Comparison of ENCODE assay signal across 8 mouse cellular contexts in genomic region chr10:81543633-81544032, GRCm38 (mm10). TPM values are rescaled to one million over a fixed set of nuclear protein-coding genes. Genes with fewer than 3 reads are reported as not detected.
A peak's percentile ranks its signal among the peaks of the same experiment; 100 is the strongest.
DNase-seq lines count a peak whose midpoint lies in the region; ATAC-seq and TF ChIP-seq lines count a peak whose summit lies in the region.

No protein-coding gene starts in this region.

- peak overlapping the region; percentile 98 for H3K4me2 ChIP-seq in liver, embryonic 12.5 days

- H3K27me3 ChIP-seq in erythroblast, embryonic 14.5 days (ENCODE audit: control insufficient read depth) = no peaks in the 10 kb centered on the region
- no peaks in the 10 kb centered on the region for H3K27me3 ChIP-seq in testis, adult 2 months (ENCODE audit: control insufficient read depth, insufficient read depth, low read length)
- no peaks in the 10 kb centered on the region for H3K27me3 ChIP-seq in liver, embryonic 12.5 days (replicated peaks)

- 75% methylated on average over 1 of the region's 1 CpGs for WGBS in liver, embryonic 12.5 days (ENCODE audit: insufficient replicate concordance)

- H3K4me1 ChIP-seq in erythroblast, embryonic 14.5 days (ENCODE audit: control insufficient read depth) = peaks cover 72% of the 10 kb centered on the region
- peaks cover 9% of the 10 kb centered on the region for H3K4me1 ChIP-seq in testis, adult 2 months (ENCODE audit: control insufficient read depth, insufficient read depth, low read length)
- peaks cover 78% of the 10 kb centered on the region for H3K4me1 ChIP-seq in liver, embryonic 12.5 days

- DNase-seq in testis, postnatal 10 days (ENCODE audit: low spot score) = no peak
- no peak for DNase-seq in T-cell, adult 2 months (ENCODE audit: low spot score)
- DNase-seq in MN1 (ENCODE audit: low spot score) = no peak

- no peak overlapping the region for H3K27ac ChIP-seq in testis, adult 2 months (ENCODE audit: control insufficient read depth, insufficient read depth, low read depth, low read length)
- H3K27ac ChIP-seq in liver, embryonic 12.5 days = 0 out of 2 replicates have a peak overlapping the region, but pooled peaks have one; percentile 54

- peak overlapping the region; percentile 93 for H3K9ac ChIP-seq in liver, embryonic 12.5 days

- no peak for TF ChIP-seq CTCF in testis, adult 2 months (IDR thresholded peaks at IDR 0.05; ENCODE audit: control insufficient read depth, insufficient read depth, insufficient replicate concordance, low read depth, low read length)

- no peak for ATAC-seq in erythroblast, adult 5-6 weeks (replicated peaks; ENCODE audit: low FRiP score, poor library complexity, severe bottlenecking)
- ATAC-seq in liver, embryonic 12.5 days = no peak
- ATAC-seq in monocyte, adult 5-6 weeks (replicated peaks; ENCODE audit: insufficient number of reproducible peaks, low FRiP score, low TSS enrichment, poor library complexity, severe bottlenecking) = no peak

- TF ChIP-seq POLR2A in testis, adult 2 months (IDR thresholded peaks at IDR 0.05; ENCODE audit: control insufficient read depth, low read depth, low read length) = no peak

- H3K4me3 ChIP-seq in erythroblast, embryonic 14.5 days (replicated peaks) = peak overlapping the region; percentile 70
- H3K4me3 ChIP-seq in testis, adult 2 months (ENCODE audit: control insufficient read depth, low read depth, low read length) = peak overlapping the region; percentile 86; the same call in 1 of the 2 replicates
- peak overlapping the region; percentile 90 for H3K4me3 ChIP-seq in liver, embryonic 12.5 days

- H3K36me3 ChIP-seq in erythroblast, embryonic 14.5 days (ENCODE audit: control insufficient read depth) = peaks cover 45% of the 10 kb centered on the region
- H3K36me3 ChIP-seq in testis, adult 2 months (ENCODE audit: control insufficient read depth, insufficient read depth, low read length) = no peaks in the 10 kb centered on the region
- peaks cover 38% of the 10 kb centered on the region for H3K36me3 ChIP-seq in liver, embryonic 12.5 days

- H3K9me3 ChIP-seq in erythroblast, embryonic 14.5 days (ENCODE audit: control insufficient read depth, low read length) = no peaks in the 10 kb centered on the region
- H3K9me3 ChIP-seq in liver, embryonic 12.5 days (replicated peaks) = no peaks in the 10 kb centered on the region

RNA-seq across cellular contexts. Expression of gene Gna11, which starts 1.4 kb away (rescaled TPM):
- polyA plus RNA-seq in erythroblast, embryonic 14.5 days (2012) = 1.2 and 1.5 TPM in 2 replicates
- total RNA-seq in erythroblast, adult 5-6 weeks (2015; ENCODE audit: low replicate concordance) = 1.9 and 2.1 TPM in 2 replicates
- 5.9 and 10.9 TPM in 2 replicates for total RNA-seq in erythroblast, adult 5-6 weeks (2017; ENCODE audit: low replicate concordance)
- polyA plus RNA-seq in testis, adult 2 months (2012; rRNA removed) = 26.3 and 28.9 TPM in 2 replicates
- polyA plus RNA-seq in liver, embryonic 12.5 days (2016; fragmentation: Nextera tagmentation; extraction: Ambion mirVana) = 27.7 and 28.3 TPM in 2 replicates
- 2.2 to 17.5 TPM (median 15.1 TPM) in 3 replicates for total RNA-seq in monocyte, adult 5-6 weeks (2017)

RNA-seq across cellular contexts. Expression of gene Aes, which starts 15.7 kb away (rescaled TPM):
- polyA plus RNA-seq in erythroblast, embryonic 14.5 days (2012) = 152 and 158 TPM in 2 replicates
- 68.5 and 77.8 TPM in 2 replicates for total RNA-seq in erythroblast, adult 5-6 weeks (2015; ENCODE audit: low replicate concordance)
- 31.4 and 81.9 TPM in 2 replicates for total RNA-seq in erythroblast, adult 5-6 weeks (2017; ENCODE audit: low replicate concordance)
- 154 and 172 TPM in 2 replicates for polyA plus RNA-seq in testis, adult 2 months (2012; rRNA removed)
- 263 and 270 TPM in 2 replicates for polyA plus RNA-seq in liver, embryonic 12.5 days (2016; fragmentation: Nextera tagmentation; extraction: Ambion mirVana)
- 129 to 254 TPM (median 141 TPM) in 3 replicates for total RNA-seq in monocyte, adult 5-6 weeks (2017)

RNA-seq across cellular contexts. Expression of gene Gna15, which starts 19.6 kb away (rescaled TPM):
- 0.14 and 0.24 TPM in 2 replicates for polyA plus RNA-seq in erythroblast, embryonic 14.5 days (2012)
- total RNA-seq in erythroblast, adult 5-6 weeks (2015; ENCODE audit: low replicate concordance) = 2.1 and 12.1 TPM in 2 replicates
- 6.3 and 14.8 TPM in 2 replicates for total RNA-seq in erythroblast, adult 5-6 weeks (2017; ENCODE audit: low replicate concordance)
- polyA plus RNA-seq in testis, adult 2 months (2012; rRNA removed) = 1.0 and 1.2 TPM in 2 replicates
- 7.0 and 7.3 TPM in 2 replicates for polyA plus RNA-seq in liver, embryonic 12.5 days (2016; fragmentation: Nextera tagmentation; extraction: Ambion mirVana)
- 20.3 to 41.0 TPM (median 29.4 TPM) in 3 replicates for total RNA-seq in monocyte, adult 5-6 weeks (2017)

RNA-seq across cellular contexts. Expression of gene Tle2, which starts 30.7 kb away (rescaled TPM):
- 0.09 and 0.10 TPM in 2 replicates for polyA plus RNA-seq in erythroblast, embryonic 14.5 days (2012)
- not detected in 2 replicates for total RNA-seq in erythroblast, adult 5-6 weeks (2015; ENCODE audit: low replicate concordance)
- not detected in 2 replicates for total RNA-seq in erythroblast, adult 5-6 weeks (2017; ENCODE audit: low replicate concordance)
- polyA plus RNA-seq in testis, adult 2 months (2012; rRNA removed) = 19.0 and 22.1 TPM in 2 replicates
- 4.8 and 5.1 TPM in 2 replicates for polyA plus RNA-seq in liver, embryonic 12.5 days (2016; fragmentation: Nextera tagmentation; extraction: Ambion mirVana)
- 2.0 to 3.2 TPM (median 2.7 TPM) in 3 replicates for total RNA-seq in monocyte, adult 5-6 weeks (2017)

RNA-seq across cellular contexts. Expression of gene S1pr4, which starts 43.7 kb away (rescaled TPM):
- 0.04 and 0.05 TPM in 2 replicates for polyA plus RNA-seq in erythroblast, embryonic 14.5 days (2012)
- 2.9 and 4.6 TPM in 2 replicates for total RNA-seq in erythroblast, adult 5-6 weeks (2015; ENCODE audit: low replicate concordance)
- 2.1 and 6.0 TPM in 2 replicates for total RNA-seq in erythroblast, adult 5-6 weeks (2017; ENCODE audit: low replicate concordance)
- 0.04 and 0.13 TPM in 2 replicates for polyA plus RNA-seq in testis, adult 2 months (2012; rRNA removed)
- 3.1 and 3.3 TPM in 2 replicates for polyA plus RNA-seq in liver, embryonic 12.5 days (2016; fragmentation: Nextera tagmentation; extraction: Ambion mirVana)
- 20.5 to 50.8 TPM (median 33.5 TPM) in 3 replicates for total RNA-seq in monocyte, adult 5-6 weeks (2017)

Comparison
In these comparisons a context has a peak if more than half of its experiments do, and no peak if none do; other contexts are left out.
1. RNA of gene Gna11, which starts 1.4 kb away (polyA plus RNA-seq): 27.7 to 28.3 TPM in liver, embryonic 12.5 days and 26.3 to 28.9 TPM in testis, adult 2 months; 1.2 to 1.5 TPM in erythroblast, embryonic 14.5 days; every median in the first group is over 10 times any median in the second.
2. Peak in every context shown above with its lines, with median percentiles within 50 percentile points of each other: H3K4me3 ChIP-seq.